Comparison of ENCODE assay signal across 11 mouse cellular contexts in the genomic region with DNA sequence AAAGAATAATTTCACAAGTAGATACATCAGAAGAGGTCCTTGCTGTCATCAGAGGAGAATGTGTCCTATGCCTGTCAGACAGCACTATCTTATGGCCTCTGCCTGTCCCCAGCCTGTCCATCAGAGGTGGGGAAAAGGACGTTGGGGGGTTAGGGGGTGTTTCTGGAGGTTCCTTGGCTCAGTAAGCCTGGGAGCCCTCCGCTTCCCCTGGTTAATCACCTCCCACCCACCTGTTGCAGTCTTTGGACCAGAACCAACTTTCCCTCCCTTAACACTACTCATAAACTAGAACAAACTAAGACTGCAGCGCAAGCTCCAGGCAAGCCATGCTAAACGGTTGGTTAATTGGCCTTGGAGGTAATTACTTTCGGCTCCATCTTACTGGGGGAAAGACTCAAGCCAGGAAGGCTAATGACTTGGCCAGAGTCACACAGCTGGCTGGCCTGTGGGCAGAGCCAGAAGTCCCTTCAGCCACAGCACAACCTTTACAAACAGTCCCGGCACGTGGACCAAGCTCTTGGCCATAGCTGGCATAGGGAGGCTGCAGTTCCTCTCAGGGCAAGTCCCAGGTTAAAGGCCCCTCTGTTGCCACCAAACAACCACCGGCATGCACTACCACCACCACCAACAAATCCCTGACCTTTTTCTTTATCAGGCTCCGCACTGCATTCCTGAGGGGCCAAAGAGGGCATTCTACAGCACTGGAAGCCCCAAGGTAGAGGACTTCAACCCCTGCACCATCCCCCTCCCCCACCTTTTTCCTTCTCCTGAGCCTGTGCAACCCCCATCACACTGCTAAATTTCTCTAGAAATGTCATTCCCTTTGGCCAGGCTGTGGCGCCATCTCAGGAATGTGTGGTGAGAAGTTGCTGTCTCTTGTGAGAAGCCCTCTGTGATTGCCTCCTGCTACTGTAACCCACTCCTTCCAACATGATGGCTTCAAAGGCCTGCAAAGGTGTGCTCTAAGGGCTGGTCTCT. TPM values are rescaled to one million over a fixed set of nuclear protein-coding genes. Genes with fewer than 3 reads are reported as not detected.
DNase-seq lines count a peak whose midpoint lies in the region; ATAC-seq and TF ChIP-seq lines count a peak whose summit lies in the region.
"Had no signal": no experiment of that assay in that cellular context is flagged by ENCODE, and none has a peak within 500 bp of the region (broad histone marks: within the 10 kb centered on the region; RNA-seq: fewer than 3 reads in every experiment).

No protein-coding gene starts in this region.

- no peak for DNase-seq in heart, embryonic 10.5 days (ENCODE audit: low spot score)
- DNase-seq in heart, adult 9 months (ENCODE audit: low spot score in 2 of 2): no peak
- no peak for DNase-seq in midbrain, embryonic 10.5 days (ENCODE audit: low spot score)
- no peak for DNase-seq in midbrain, embryonic 11.5 days (ENCODE audit: low spot score, missing footprints)
- DNase-seq in kidney, postnatal 10 days: peak; percentile 47
- no peak for DNase-seq in stomach, postnatal 0 days (ENCODE audit: low spot score)
- no peak for DNase-seq in hindbrain, postnatal 0 days (ENCODE audit: low spot score)
- no peak for DNase-seq in cerebellum, postnatal 10 days
- DNase-seq: adrenal gland, adult 2 months; thymus, postnatal 36 days had no signal

- H3K36me3 ChIP-seq in heart, embryonic 10.5 days: no peaks in the 10 kb centered on the region
- no peaks in the 10 kb centered on the region for H3K36me3 ChIP-seq in midbrain, embryonic 10.5 days
- no peaks in the 10 kb centered on the region for H3K36me3 ChIP-seq in midbrain, embryonic 11.5 days (ENCODE audit: control insufficient read depth, insufficient read depth, low read length)
- H3K36me3 ChIP-seq in stomach, postnatal 0 days (ENCODE audit: control insufficient read depth, insufficient read depth, low read length): no peaks in the 10 kb centered on the region
- no peaks in the 10 kb centered on the region for H3K36me3 ChIP-seq in hindbrain, postnatal 0 days (ENCODE audit: insufficient read depth, low read length)
- H3K36me3 ChIP-seq: forebrain, embryonic 15.5 days had no signal

- no peak for ATAC-seq in midbrain, embryonic 11.5 days (ENCODE audit: low FRiP score)
- ATAC-seq in stomach, postnatal 0 days (ENCODE audit: low FRiP score, low TSS enrichment): no peak
- no peak for ATAC-seq in hindbrain, postnatal 0 days
- ATAC-seq: forebrain, embryonic 15.5 days had no signal

- H3K27me3 ChIP-seq in heart, embryonic 10.5 days (ENCODE audit: insufficient read depth, poor library complexity, severe bottlenecking): peaks cover 22% of the 10 kb centered on the region
- H3K27me3 ChIP-seq in midbrain, embryonic 10.5 days (ENCODE audit: low read depth, poor library complexity, severe bottlenecking): peaks cover 25% of the 10 kb centered on the region
- H3K27me3 ChIP-seq in midbrain, embryonic 11.5 days (ENCODE audit: control insufficient read depth, insufficient read depth, low read length): 0 out of 2 replicates have a peak, but pooled peaks cover 2% of the 10 kb centered on the region
- H3K27me3 ChIP-seq in stomach, postnatal 0 days (ENCODE audit: control insufficient read depth, insufficient read depth, low read length): no peaks in the 10 kb centered on the region
- H3K27me3 ChIP-seq in hindbrain, postnatal 0 days (ENCODE audit: insufficient read depth, low read length): no peaks in the 10 kb centered on the region

- peak overlapping the region; percentile 94 for H3K27ac ChIP-seq in heart, embryonic 10.5 days
- peak overlapping the region; percentile 90 for H3K27ac ChIP-seq in midbrain, embryonic 10.5 days (replicated peaks)
- H3K27ac ChIP-seq in midbrain, embryonic 11.5 days (ENCODE audit: low read depth, low read length): no peak overlapping the region
- no peak overlapping the region; the same call in 1 of the 2 replicates for H3K27ac ChIP-seq in stomach, postnatal 0 days (replicated peaks)
- H3K27ac ChIP-seq in hindbrain, postnatal 0 days: no peak overlapping the region

- no peak for TF ChIP-seq EP300 in stomach, postnatal 0 days (optimal IDR thresholded peaks at IDR 0.05)

- H3K9ac ChIP-seq in midbrain, embryonic 11.5 days (ENCODE audit: low read length): no peak overlapping the region
- no peak overlapping the region for H3K9ac ChIP-seq in stomach, postnatal 0 days (ENCODE audit: low read length)
- H3K9ac ChIP-seq in hindbrain, postnatal 0 days (replicated peaks; ENCODE audit: low read length): no peak overlapping the region
- H3K9ac ChIP-seq: forebrain, embryonic 15.5 days had no signal

- 56% methylated on average over 10 of the region's 10 CpGs for WGBS in heart, embryonic 10.5 days
- 79% methylated on average over 10 of the region's 10 CpGs for WGBS in midbrain, embryonic 10.5 days
- WGBS in midbrain, embryonic 11.5 days: 77% methylated on average over 10 of the region's 10 CpGs
- 67% methylated on average over 10 of the region's 10 CpGs for WGBS in stomach, postnatal 0 days
- WGBS in hindbrain, postnatal 0 days: 61% methylated on average over 10 of the region's 10 CpGs

- H3K4me1 ChIP-seq in heart, embryonic 10.5 days: peaks cover 69% of the 10 kb centered on the region
- peaks cover 68% of the 10 kb centered on the region for H3K4me1 ChIP-seq in midbrain, embryonic 10.5 days
- peaks cover 23% of the 10 kb centered on the region for H3K4me1 ChIP-seq in midbrain, embryonic 11.5 days (ENCODE audit: control insufficient read depth, insufficient read depth, low read length)
- peaks cover 13% of the 10 kb centered on the region; the same call in 1 of the 2 replicates for H3K4me1 ChIP-seq in stomach, postnatal 0 days (replicated peaks; ENCODE audit: control insufficient read depth, insufficient read depth)
- H3K4me1 ChIP-seq in hindbrain, postnatal 0 days (ENCODE audit: insufficient read depth, low read length): peaks cover 14% of the 10 kb centered on the region; the same call in 1 of the 2 replicates

- no peak overlapping the region for H3K4me3 ChIP-seq in heart, embryonic 10.5 days
- H3K4me3 ChIP-seq in midbrain, embryonic 10.5 days: no peak overlapping the region
- no peak overlapping the region for H3K4me3 ChIP-seq in midbrain, embryonic 11.5 days (ENCODE audit: low read depth, low read length)
- H3K4me3 ChIP-seq in stomach, postnatal 0 days (ENCODE audit: low read depth, low read length): no peak overlapping the region
- no peak overlapping the region for H3K4me3 ChIP-seq in hindbrain, postnatal 0 days (ENCODE audit: low read length)
- H3K4me3 ChIP-seq: forebrain, embryonic 15.5 days had no signal

- H3K4me2 ChIP-seq in midbrain, embryonic 11.5 days: no peak overlapping the region
- no peak overlapping the region for H3K4me2 ChIP-seq in stomach, postnatal 0 days (replicated peaks; ENCODE audit: low read depth)
- H3K4me2 ChIP-seq in hindbrain, postnatal 0 days (ENCODE audit: low read depth, low read length): no peak overlapping the region
- H3K4me2 ChIP-seq: forebrain, embryonic 15.5 days had no signal

- TF ChIP-seq CTCF in stomach, postnatal 0 days (IDR thresholded peaks at IDR 0.05; ENCODE audit: low read depth): peak; percentile 39
- TF ChIP-seq CTCF in hindbrain, postnatal 0 days (IDR thresholded peaks at IDR 0.05; ENCODE audit: low read depth): no peak; the same call in 1 of the 2 replicates

- H3K9me3 ChIP-seq in heart, embryonic 10.5 days: no peaks in the 10 kb centered on the region
- no peaks in the 10 kb centered on the region for H3K9me3 ChIP-seq in midbrain, embryonic 10.5 days (replicated peaks)
- no peaks in the 10 kb centered on the region for H3K9me3 ChIP-seq in midbrain, embryonic 11.5 days (ENCODE audit: control insufficient read depth, low read length)
- no peaks in the 10 kb centered on the region for H3K9me3 ChIP-seq in stomach, postnatal 0 days (ENCODE audit: control insufficient read depth, low read length)
- no peaks in the 10 kb centered on the region for H3K9me3 ChIP-seq in hindbrain, postnatal 0 days (ENCODE audit: low read length)
- H3K9me3 ChIP-seq: forebrain, embryonic 15.5 days had no signal

RNA-seq across cellular contexts. Expression of a gene that starts 11.4 kb away (rescaled TPM):
- 35.1 and 37.3 TPM in 2 replicates for polyA plus RNA-seq in heart, embryonic 10.5 days (2016; fragmentation: Nextera tagmentation; extraction: Ambion mirVana)
- 12.9 and 14.3 TPM in 2 replicates for polyA plus RNA-seq in midbrain, embryonic 10.5 days (2016; fragmentation: Nextera tagmentation; extraction: Ambion mirVana)
- 6.4 and 9.0 TPM in 2 replicates for polyA plus RNA-seq in midbrain, embryonic 11.5 days (2014; fragmentation: Nextera tagmentation; extraction: Ambion mirVana)
- 37.7 and 45.4 TPM in 2 replicates for polyA plus RNA-seq in stomach, postnatal 0 days (2015; fragmentation: Nextera tagmentation; extraction: Ambion mirVana)
- total RNA-seq in hindbrain, postnatal 0 days (2014; rRNA removed): 20.6 and 22.5 TPM in 2 replicates
- polyA plus RNA-seq in hindbrain, postnatal 0 days (2015; fragmentation: Nextera tagmentation; extraction: Ambion mirVana): 18.1 TPM in 2 replicates

RNA-seq across cellular contexts. Expression of a gene that starts 24.3 kb away (rescaled TPM):
- polyA plus RNA-seq in heart, embryonic 10.5 days (2016; fragmentation: Nextera tagmentation; extraction: Ambion mirVana): 2.2 TPM in 1 of 2 replicates, not detected in the other
- polyA plus RNA-seq in midbrain, embryonic 10.5 days (2016; fragmentation: Nextera tagmentation; extraction: Ambion mirVana): not detected in 2 replicates
- not detected in 2 replicates for polyA plus RNA-seq in midbrain, embryonic 11.5 days (2014; fragmentation: Nextera tagmentation; extraction: Ambion mirVana)
- polyA plus RNA-seq in stomach, postnatal 0 days (2015; fragmentation: Nextera tagmentation; extraction: Ambion mirVana): 39.4 and 39.5 TPM in 2 replicates
- total RNA-seq in hindbrain, postnatal 0 days (2014; rRNA removed): not detected in 2 replicates
- not detected in 2 replicates for polyA plus RNA-seq in hindbrain, postnatal 0 days (2015; fragmentation: Nextera tagmentation; extraction: Ambion mirVana)
- polyA plus RNA-seq: forebrain, embryonic 15.5 days had no signal

RNA-seq across cellular contexts. Expression of a gene that starts 28.2 kb away (rescaled TPM):
- polyA plus RNA-seq in heart, embryonic 10.5 days (2016; fragmentation: Nextera tagmentation; extraction: Ambion mirVana): 3.5 and 4.0 TPM in 2 replicates
- polyA plus RNA-seq in midbrain, embryonic 10.5 days (2016; fragmentation: Nextera tagmentation; extraction: Ambion mirVana): 2.6 TPM in 2 replicates
- 1.3 and 1.5 TPM in 2 replicates for polyA plus RNA-seq in midbrain, embryonic 11.5 days (2014; fragmentation: Nextera tagmentation; extraction: Ambion mirVana)
- polyA plus RNA-seq in stomach, postnatal 0 days (2015; fragmentation: Nextera tagmentation; extraction: Ambion mirVana): 2.4 and 2.8 TPM in 2 replicates
- 0.94 and 1.4 TPM in 2 replicates for total RNA-seq in hindbrain, postnatal 0 days (2014; rRNA removed)
- 2.3 and 2.6 TPM in 2 replicates for polyA plus RNA-seq in hindbrain, postnatal 0 days (2015; fragmentation: Nextera tagmentation; extraction: Ambion mirVana)

RNA-seq across cellular contexts. Expression of a gene that starts 46.0 kb away (rescaled TPM):
- polyA plus RNA-seq in heart, embryonic 10.5 days (2016; fragmentation: Nextera tagmentation; extraction: Ambion mirVana): 51.5 and 56.6 TPM in 2 replicates
- polyA plus RNA-seq in midbrain, embryonic 10.5 days (2016; fragmentation: Nextera tagmentation; extraction: Ambion mirVana): 47.1 and 52.8 TPM in 2 replicates
- 20.5 and 25.7 TPM in 2 replicates for polyA plus RNA-seq in midbrain, embryonic 11.5 days (2014; fragmentation: Nextera tagmentation; extraction: Ambion mirVana)
- polyA plus RNA-seq in stomach, postnatal 0 days (2015; fragmentation: Nextera tagmentation; extraction: Ambion mirVana): 35.6 and 39.3 TPM in 2 replicates
- 40.0 and 47.1 TPM in 2 replicates for total RNA-seq in hindbrain, postnatal 0 days (2014; rRNA removed)
- 40.1 and 41.2 TPM in 2 replicates for polyA plus RNA-seq in hindbrain, postnatal 0 days (2015; fragmentation: Nextera tagmentation; extraction: Ambion mirVana)

RNA-seq across cellular contexts. Expression of a gene that starts 57.8 kb away (rescaled TPM):
- polyA plus RNA-seq in heart, embryonic 10.5 days (2016; fragmentation: Nextera tagmentation; extraction: Ambion mirVana): 5.5 and 10.3 TPM in 2 replicates
- 81.5 and 121 TPM in 2 replicates for polyA plus RNA-seq in midbrain, embryonic 10.5 days (2016; fragmentation: Nextera tagmentation; extraction: Ambion mirVana)
- polyA plus RNA-seq in midbrain, embryonic 11.5 days (2014; fragmentation: Nextera tagmentation; extraction: Ambion mirVana): 57.2 and 61.8 TPM in 2 replicates
- polyA plus RNA-seq in stomach, postnatal 0 days (2015; fragmentation: Nextera tagmentation; extraction: Ambion mirVana): 5.6 and 7.2 TPM in 2 replicates
- total RNA-seq in hindbrain, postnatal 0 days (2014; rRNA removed): 12.7 and 15.2 TPM in 2 replicates
- polyA plus RNA-seq in hindbrain, postnatal 0 days (2015; fragmentation: Nextera tagmentation; extraction: Ambion mirVana): 16.6 and 17.9 TPM in 2 replicates

Comparison
In these comparisons a context has a peak if more than half of its experiments do, and no peak if none do; other contexts are left out.
1. H3K27ac ChIP-seq: peak in heart, embryonic 10.5 days (single experiment) and midbrain, embryonic 10.5 days (single experiment); none in midbrain, embryonic 11.5 days (single experiment), stomach, postnatal 0 days (single experiment) and hindbrain, postnatal 0 days (single experiment).
2. RNA of a gene that starts 24.3 kb away (polyA plus RNA-seq): 39.4 to 39.5 TPM in stomach, postnatal 0 days; 2.2 TPM in heart, embryonic 10.5 days, not detected in hindbrain, postnatal 0 days, not detected in midbrain, embryonic 11.5 days and not detected in midbrain, embryonic 10.5 days; every median in the first group is over 10 times any median in the second.